Mouse (Mus musculus): ENCODE data around the gene Olfr355. TPM values are rescaled to one million over a fixed set of nuclear protein-coding genes. Genes with fewer than 3 reads are reported as not detected.

The Olfr355 gene
- polyA plus RNA-seq (2012; rRNA removed), result not detected in 2 replicates

GRCm38 (mm10) chr2:36928797-36929196 is at the start of gene Olfr355:
TSS of gene Olfr355 (minus strand) at chr2:36928897.
- no peak for DNase-seq

GRCm38 (mm10) chr2:36936821-36937220 is 8.1 kb upstream of the Olfr355 start, which contains the start of gene Olfr356:
TSS of gene Olfr356 (plus strand) at chr2:36937121.
- no peaks in the 10 kb centered on the region for H3K4me1 ChIP-seq (ENCODE audit: control insufficient read depth, insufficient read depth, low read length)
- no peak for TF ChIP-seq POLR2A (IDR thresholded peaks at IDR 0.05; ENCODE audit: borderline replicate concordance, extremely low read depth, low read depth, low read length)
- no peak for TF ChIP-seq CTCF (IDR thresholded peaks at IDR 0.05; ENCODE audit: insufficient read depth, low read length)
- DNase-seq, result no peak
- H3K4me3 ChIP-seq (replicated peaks; ENCODE audit: extremely low read depth, low read depth, low read length), result no peak within 1 kb of the TSS
- 85% methylated on average over 2 of the region's 2 CpGs for WGBS

More at GRCm38 (mm10) chr2:36928797-36929196, at the start of gene Olfr355:
- Histone ChIP-seq H3K4me3 (replicated peaks; ENCODE audit: extremely low read depth, low read depth, low read length) (no peak within 1 kb of the TSS), H3K4me1 (ENCODE audit: control insufficient read depth, insufficient read depth, low read length) (no peaks in the 10 kb centered on the region)
- no peak for TF ChIP-seq CTCF (IDR thresholded peaks at IDR 0.05; ENCODE audit: insufficient read depth, low read length)
- no peak for TF ChIP-seq POLR2A (IDR thresholded peaks at IDR 0.05; ENCODE audit: borderline replicate concordance, extremely low read depth, low read depth, low read length)

GRCm38 (mm10) chr2:36905380-36905779 is 23.3 kb downstream of the Olfr355 start, which contains the start of gene Olfr354:
TSS of gene Olfr354 (plus strand) at chr2:36905680.
- Histone ChIP-seq H3K4me1 (ENCODE audit: control insufficient read depth, insufficient read depth, low read length) (no peaks in the 10 kb centered on the region), H3K4me3 (replicated peaks; ENCODE audit: extremely low read depth, low read depth, low read length) (no peak within 1 kb of the TSS)
- no peak for DNase-seq
- no peak for TF ChIP-seq CTCF (IDR thresholded peaks at IDR 0.05; ENCODE audit: insufficient read depth, low read length)
- TF ChIP-seq POLR2A (IDR thresholded peaks at IDR 0.05; ENCODE audit: borderline replicate concordance, extremely low read depth, low read depth, low read length), result no peak

- TF ChIP-seq POLR2A (IDR thresholded peaks at IDR 0.05; ENCODE audit: borderline replicate concordance, extremely low read depth, low read depth, low read length) (no peak), CTCF (IDR thresholded peaks at IDR 0.05; ENCODE audit: insufficient read depth, low read length) (no peak)
- DNase-seq, result no peak
Observed at GRCm38 (mm10) chr2:36897114-36897513, 31.6 kb downstream of the Olfr355 start.

GRCm38 (mm10) chr2:36892836-36893235 is 35.9 kb downstream of the Olfr355 start, which contains the start of gene Olfr353:
TSS of gene Olfr353 (minus strand) at chr2:36892936.
- no peak for DNase-seq
- no peak within 1 kb of the TSS for H3K4me3 ChIP-seq (replicated peaks; ENCODE audit: extremely low read depth, low read depth, low read length)
- no peaks in the 10 kb centered on the region for H3K4me1 ChIP-seq (ENCODE audit: control insufficient read depth, insufficient read depth, low read length)
- no peak for TF ChIP-seq CTCF (IDR thresholded peaks at IDR 0.05; ENCODE audit: insufficient read depth, low read length)
- no peak for TF ChIP-seq POLR2A (IDR thresholded peaks at IDR 0.05; ENCODE audit: borderline replicate concordance, extremely low read depth, low read depth, low read length)

More at GRCm38 (mm10) chr2:36897114-36897513, 31.6 kb downstream of the Olfr355 start:
- H3K4me1 ChIP-seq (ENCODE audit: control insufficient read depth, insufficient read depth, low read length), result no peaks in the 10 kb centered on the region
- no peak overlapping the region for H3K4me3 ChIP-seq (replicated peaks; ENCODE audit: extremely low read depth, low read depth, low read length)

Other genes with a start within 250 kb of the Olfr355 start
- not detected in 2 replicates for gene Olfr346, start 243.1 kb downstream of the Olfr355 start, polyA plus RNA-seq (2012; rRNA removed)
- gene Olfr347, start 197.0 kb downstream of the Olfr355 start, polyA plus RNA-seq (2012; rRNA removed), result not detected in 2 replicates
- gene Olfr348, start 144.6 kb downstream of the Olfr355 start, polyA plus RNA-seq (2012; rRNA removed), result not detected in 2 replicates
- not detected in 2 replicates for gene Olfr50, start 138.4 kb downstream of the Olfr355 start, polyA plus RNA-seq (2012; rRNA removed)
- gene Olfr3, start 111.9 kb downstream of the Olfr355 start, polyA plus RNA-seq (2012; rRNA removed), result not detected in 2 replicates
- not detected in 2 replicates for gene Olfr350, start 82.6 kb downstream of the Olfr355 start, polyA plus RNA-seq (2012; rRNA removed)
- gene Olfr351, start 66.2 kb downstream of the Olfr355 start, polyA plus RNA-seq (2012; rRNA removed), result not detected in 2 replicates
- not detected in 2 replicates for gene Olfr352, start 60.4 kb downstream of the Olfr355 start, polyA plus RNA-seq (2012; rRNA removed)
- gene Olfr353, start 36.0 kb downstream of the Olfr355 start, polyA plus RNA-seq (2012; rRNA removed), result not detected in 2 replicates
- gene Olfr354, start 23.2 kb downstream of the Olfr355 start, polyA plus RNA-seq (2012; rRNA removed), result not detected in 2 replicates
- gene Olfr356, start 8.2 kb upstream of the Olfr355 start, polyA plus RNA-seq (2012; rRNA removed), result not detected in 2 replicates
- gene Olfr357, start 64.9 kb upstream of the Olfr355 start, polyA plus RNA-seq (2012; rRNA removed), result not detected in 2 replicates
- gene Olfr358, start 80.4 kb upstream of the Olfr355 start, polyA plus RNA-seq (2012; rRNA removed), result not detected in 2 replicates
- not detected in 2 replicates for gene Olfr360, start 136.8 kb upstream of the Olfr355 start, polyA plus RNA-seq (2012; rRNA removed)
- not detected in 2 replicates for gene Olfr361, start 160.4 kb upstream of the Olfr355 start, polyA plus RNA-seq (2012; rRNA removed)
- not detected in 2 replicates for gene Olfr362, start 189.0 kb upstream of the Olfr355 start, polyA plus RNA-seq (2012; rRNA removed)
- not detected in 2 replicates for gene Olfr364-ps1, start 210.4 kb upstream of the Olfr355 start, polyA plus RNA-seq (2012; rRNA removed)